Mouse (Mus musculus): ENCODE results near the gene Crispld2.

DNA sequence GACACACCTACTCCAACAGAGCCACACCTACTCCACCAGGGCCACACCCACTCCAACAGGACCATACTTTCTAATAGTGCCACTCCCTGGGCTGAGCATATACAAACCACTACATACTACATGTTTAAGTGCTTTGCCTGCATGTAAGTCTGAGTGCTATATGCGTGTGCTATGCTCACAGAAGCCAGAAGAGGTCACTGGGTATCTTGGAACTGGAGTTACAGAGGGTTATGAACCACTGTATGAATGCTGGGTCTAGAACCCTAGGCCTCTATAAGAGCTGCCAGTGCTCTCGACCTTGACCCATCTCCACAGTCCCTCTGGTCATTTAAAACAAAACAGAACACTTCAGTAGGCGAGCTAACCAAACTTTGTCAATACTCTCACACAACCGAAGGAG is 11.0 kb upstream of the Crispld2 start:
- TF ChIP-seq CTCF (IDR thresholded peaks at IDR 0.05; ENCODE audit: low read depth, low read length) (no peak), POLR2A (IDR thresholded peaks at IDR 0.05; ENCODE audit: borderline replicate concordance, low read depth, low read length) (no peak)

Measured in bone marrow macrophage, adult 2 months (primary cell).